Mouse (Mus musculus) B cell, adult 2 months (primary cell): ENCODE measurements at regions not wholly inside any gene's neighbourhood (a gene's known extent, or its start where the extent isn't known, plus 50 kb on each side); places are given as distances from the start of the nearest gene placed in this dataset.

Source experiments
- DNase-seq, 2 experiments: peaks; one replicate each; pipeline ENCODE4 v3.0.0; 2022

GRCm38 (mm10) chr2:45346358-45346757 is 229.2 kb upstream of the Zeb2 start:
- no peak for DNase-seq

GRCm38 (mm10) chr2:45339866-45340265 is 222.7 kb upstream of the Zeb2 start:
- DNase-seq = no peak

GRCm38 (mm10) chr2:45338809-45339208 is 221.6 kb upstream of the Zeb2 start:
- no peak for DNase-seq

GRCm38 (mm10) chr2:45316945-45317565 is 199.9 kb upstream of the Zeb2 start:
- DNase-seq = no peak

GRCm38 (mm10) chr2:45287530-45288009 is 170.4 kb upstream of the Zeb2 start:
- DNase-seq = no peak

- DNase-seq = no peak
Measured at GRCm38 (mm10) chr2:45283811-45284210, 166.6 kb upstream of the Zeb2 start.

- peak; percentile 64 to 68 for DNase-seq
Measured at GRCm38 (mm10) chr2:45279490-45279889, 162.3 kb upstream of the Zeb2 start.

- peak; percentile 44 to 48 for DNase-seq
Measured at GRCm38 (mm10) chr2:45277602-45278001, 160.4 kb upstream of the Zeb2 start.

- no peak for DNase-seq
Measured at GRCm38 (mm10) chr2:45276703-45277102, 159.5 kb upstream of the Zeb2 start.

- DNase-seq = no peak
Measured at GRCm38 (mm10) chr2:45270035-45270434, 152.8 kb upstream of the Zeb2 start.

GRCm38 (mm10) chr2:45265819-45266218 is 148.6 kb upstream of the Zeb2 start:
- no peak for DNase-seq

- peak; percentile 18 to 21 for DNase-seq
Measured at GRCm38 (mm10) chr2:45261949-45262348, 144.8 kb upstream of the Zeb2 start.

GRCm38 (mm10) chr2:45258897-45259296 is 141.7 kb upstream of the Zeb2 start:
- DNase-seq = no peak

- no peak for DNase-seq
Measured at GRCm38 (mm10) chr2:45256373-45256772, 139.2 kb upstream of the Zeb2 start.

- DNase-seq = no peak
Measured at GRCm38 (mm10) chr2:45253936-45254335, 136.7 kb upstream of the Zeb2 start.

GRCm38 (mm10) chr2:45252321-45252720 is 135.1 kb upstream of the Zeb2 start:
- no peak for DNase-seq

GRCm38 (mm10) chr2:45249658-45250057 is 132.5 kb upstream of the Zeb2 start:
- DNase-seq = no peak

GRCm38 (mm10) chr2:45246061-45246945 is 129.1 kb upstream of the Zeb2 start:
- peak; percentile 13 to 19 for DNase-seq

- no peak for DNase-seq
Measured at GRCm38 (mm10) chr2:45245506-45245905, 128.3 kb upstream of the Zeb2 start.

- DNase-seq = no peak
Measured at GRCm38 (mm10) chr2:45244491-45244890, 127.3 kb upstream of the Zeb2 start.

GRCm38 (mm10) chr2:45239501-45240292 is 122.5 kb upstream of the Zeb2 start:
- no peak for DNase-seq

- DNase-seq = no peak
Measured at GRCm38 (mm10) chr2:45239001-45239400, 121.8 kb upstream of the Zeb2 start.

GRCm38 (mm10) chr2:45236168-45236700 is 119.0 kb upstream of the Zeb2 start:
- no peak for DNase-seq
